Mouse (Mus musculus) naive thymus-derived CD4-positive, alpha-beta T cell, adult 5 months (primary cell): ENCODE results near the gene Gm9603. TPM values are rescaled to one million over a fixed set of nuclear protein-coding genes. Genes with fewer than 3 reads are reported as not detected.

ENCODE experiments used
- polyA plus RNA-seq: library from polyadenylated mRNA; unstranded; fragments of 100-300 nt; shearing (Covaris generic); gene quantifications from one replicate; pipeline ENCODE4 v1.2.1, GENCODE M21; 2017

Gene Gm9603
- polyA plus RNA-seq: not detected

GRCm38 (mm10) chr14:5687357-5687756 is at the start of gene Gm9603:
TSS of gene Gm9603 (minus strand) at chr14:5687457.

DNA sequence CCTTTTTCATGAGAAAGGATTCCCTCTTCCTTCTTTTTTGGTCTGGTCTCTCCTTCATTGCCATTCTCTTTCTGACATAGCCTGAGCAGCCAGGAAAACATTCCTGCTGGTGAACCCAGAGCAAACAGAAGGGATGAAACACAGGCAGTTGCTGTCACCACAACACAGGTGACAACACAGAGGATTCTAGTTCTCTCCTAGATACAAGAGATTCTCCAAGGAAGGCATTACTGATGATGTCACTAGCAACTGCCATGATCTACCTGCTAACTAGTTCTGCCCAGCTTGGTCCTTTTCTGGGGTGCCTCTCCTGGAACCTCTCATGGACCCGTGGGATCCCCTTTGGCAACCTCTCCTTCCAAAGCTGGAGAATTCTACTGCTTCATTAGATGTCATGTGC is 54.3 kb downstream of the Gm9603 start, which contains the start of gene Gm8265:
Gene Gm8265 (minus strand): TSS at position 101 of the 400 bp plus-strand sequence.

Other genes starting within 250 kb of the Gm9603 start
- gene Gm3194, start 232.0 kb downstream of the Gm9603 start, polyA plus RNA-seq: not detected
- not detected for gene Gm8246, start 209.6 kb downstream of the Gm9603 start, polyA plus RNA-seq
- gene Gm3187, start 203.2 kb downstream of the Gm9603 start, polyA plus RNA-seq: not detected
- gene Gm3488, start 185.8 kb downstream of the Gm9603 start, polyA plus RNA-seq: not detected
- gene Gm3532, start 149.0 kb downstream of the Gm9603 start, polyA plus RNA-seq: 0.25 TPM
- gene Gm8265, start 54.4 kb downstream of the Gm9603 start, polyA plus RNA-seq: not detected
- not detected for gene Gm3373, start 54.1 kb upstream of the Gm9603 start, polyA plus RNA-seq
- not detected for gene Gm3383, start 120.5 kb upstream of the Gm9603 start, polyA plus RNA-seq
- gene Gm3424, start 142.9 kb upstream of the Gm9603 start, polyA plus RNA-seq: not detected
- not detected for gene Gm8237, start 192.9 kb upstream of the Gm9603 start, polyA plus RNA-seq